Mouse (Mus musculus) B cell, adult 2 months (primary cell): ENCODE data around the gene Mrpl34.

Experiments used
- DNase-seq, 2 experiments: peaks; one replicate each; pipeline ENCODE4 v3.0.0; 2022

Mrpl34 gene

DNA sequence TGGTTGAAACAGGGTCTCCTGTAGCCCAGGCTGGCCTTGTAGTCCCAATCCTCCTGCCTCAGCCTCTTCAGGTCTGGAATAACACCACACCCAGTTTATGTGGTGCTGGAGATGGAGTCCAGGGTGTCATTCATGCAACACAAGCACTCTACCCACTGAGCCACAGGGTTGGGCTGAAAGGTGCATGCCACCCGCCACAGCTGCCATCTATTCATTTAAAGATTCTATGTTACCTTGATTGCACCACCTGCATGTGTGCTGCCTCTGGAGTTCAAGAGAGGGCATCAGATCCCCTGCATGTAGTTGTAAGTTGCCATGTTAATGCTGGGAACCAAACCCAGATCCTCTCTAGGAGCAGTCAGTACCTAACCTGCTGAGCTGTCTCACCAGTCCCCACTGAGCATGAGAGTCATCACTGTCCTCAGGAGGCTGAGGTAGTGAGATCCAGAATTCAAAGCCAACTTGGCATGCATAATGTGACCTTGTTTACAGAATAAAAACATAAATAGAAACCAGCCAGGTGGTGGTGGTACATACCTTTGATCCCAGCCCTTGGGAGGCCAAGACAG is 32.4 kb downstream of the Mrpl34 start:
- DNase-seq, result no peak

DNA sequence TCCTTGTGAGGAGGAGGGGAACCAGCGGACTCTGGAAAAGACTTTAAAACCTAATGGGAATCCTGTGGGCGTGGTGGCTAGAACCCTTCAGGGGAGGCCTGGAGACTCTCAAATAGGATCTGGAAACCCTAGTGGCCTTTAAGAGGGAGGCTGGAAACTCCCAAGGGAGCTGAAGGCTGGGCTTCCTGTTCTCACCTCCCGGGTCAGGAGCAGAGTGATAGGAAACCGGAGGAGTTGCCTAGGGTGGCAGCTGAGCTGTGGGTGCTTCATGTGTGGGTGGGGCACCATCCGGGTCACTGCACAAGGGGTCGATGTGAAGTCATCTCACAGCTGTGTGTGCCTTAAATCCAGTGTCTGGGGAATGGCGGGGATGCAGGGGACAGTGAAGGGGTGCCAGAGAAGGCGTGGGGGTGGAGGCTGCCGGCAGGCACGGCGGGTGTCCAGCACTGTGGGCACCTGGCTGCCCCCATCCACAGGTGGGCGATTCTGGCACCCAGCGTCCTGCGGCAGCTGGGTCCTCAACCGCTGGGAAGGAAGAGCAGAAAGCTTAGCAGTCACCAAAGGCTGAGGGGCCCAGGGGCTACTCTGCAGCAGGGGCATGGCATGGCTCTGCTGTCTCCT is 33.2 kb downstream of the Mrpl34 start:
- DNase-seq, result no peak

DNA sequence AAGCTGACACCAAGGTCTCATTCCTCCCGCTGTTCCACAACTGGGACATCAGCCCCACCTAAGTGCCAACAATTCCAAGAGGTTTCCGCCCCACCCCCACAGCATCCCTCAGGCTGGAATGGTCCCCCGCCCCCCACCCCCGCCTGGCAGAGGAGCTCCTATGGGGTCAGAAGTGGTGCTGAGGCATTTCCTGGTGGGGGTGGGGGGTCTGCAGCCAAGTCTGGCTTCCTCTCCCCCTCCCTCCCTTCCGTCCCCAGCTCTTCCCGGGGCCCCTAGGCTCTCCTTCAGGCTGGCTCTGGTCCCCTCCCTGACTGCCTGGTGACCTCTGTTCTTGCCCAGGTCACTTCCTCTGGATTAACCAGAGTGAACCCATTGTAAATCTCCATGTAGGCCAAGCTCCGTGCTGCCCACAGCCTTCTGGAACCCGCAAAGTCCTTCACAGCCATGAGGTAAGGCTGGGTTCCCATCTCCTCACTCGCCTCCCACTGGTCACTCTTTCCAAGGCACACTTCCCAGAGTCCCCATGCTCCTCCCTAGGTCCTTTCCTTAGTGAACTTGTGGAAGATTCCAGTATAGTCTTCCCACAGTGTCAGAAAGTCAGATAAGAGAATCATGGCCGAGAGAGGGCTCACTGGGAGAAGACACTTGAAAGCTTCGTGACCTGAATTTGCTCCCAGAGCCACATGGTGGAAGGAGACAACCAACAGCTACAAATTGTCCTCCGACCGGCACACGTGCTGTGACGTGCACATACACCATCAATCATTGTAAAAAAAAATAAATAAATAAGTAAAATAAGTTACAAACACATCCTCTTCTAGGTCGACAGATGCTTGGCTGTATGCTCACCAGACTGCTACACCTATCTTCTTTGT is 34.3 kb downstream of the Mrpl34 start:
- no peak for DNase-seq

DNA sequence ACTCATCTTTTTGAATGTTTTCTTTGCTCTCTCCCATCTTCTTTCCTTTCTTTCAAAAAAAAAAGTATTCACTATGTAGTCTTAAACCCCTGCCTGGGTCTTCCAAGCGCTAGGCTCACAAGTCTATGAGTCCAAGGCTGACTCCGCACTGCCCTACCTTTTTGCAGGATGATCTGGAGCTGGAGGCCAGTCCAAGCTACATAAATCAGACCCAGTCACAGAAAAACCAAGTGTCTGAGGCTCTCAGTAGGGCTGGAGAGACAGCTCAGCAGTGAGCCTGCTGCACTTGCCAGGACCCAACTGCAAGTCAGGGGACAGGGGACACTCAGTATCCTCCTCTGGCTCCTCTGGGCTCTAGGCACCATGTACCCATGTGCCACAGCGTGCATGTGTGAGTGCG is 39.6 kb downstream of the Mrpl34 start:
- DNase-seq, result no peak

DNA sequence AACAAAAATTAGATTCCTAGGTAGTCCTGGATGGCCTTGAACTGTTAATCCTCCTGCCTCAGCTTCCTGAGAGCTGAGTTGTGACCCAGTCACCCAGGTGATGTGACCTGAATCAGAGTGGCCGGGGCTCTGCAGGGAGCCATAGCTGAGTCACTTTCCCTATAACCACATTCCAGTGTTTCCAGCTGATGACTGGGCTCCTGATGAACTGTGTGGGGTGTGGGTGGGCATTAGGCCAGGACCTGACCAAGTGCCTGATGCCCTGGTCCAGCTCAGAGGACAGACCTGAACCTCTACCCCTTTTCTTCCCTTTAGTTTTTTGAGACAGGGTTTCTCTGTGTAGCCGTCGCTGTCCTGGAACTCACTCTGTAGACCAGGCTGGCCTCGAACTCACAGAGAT is 40.6 kb downstream of the Mrpl34 start:
- DNase-seq, result no peak

DNA sequence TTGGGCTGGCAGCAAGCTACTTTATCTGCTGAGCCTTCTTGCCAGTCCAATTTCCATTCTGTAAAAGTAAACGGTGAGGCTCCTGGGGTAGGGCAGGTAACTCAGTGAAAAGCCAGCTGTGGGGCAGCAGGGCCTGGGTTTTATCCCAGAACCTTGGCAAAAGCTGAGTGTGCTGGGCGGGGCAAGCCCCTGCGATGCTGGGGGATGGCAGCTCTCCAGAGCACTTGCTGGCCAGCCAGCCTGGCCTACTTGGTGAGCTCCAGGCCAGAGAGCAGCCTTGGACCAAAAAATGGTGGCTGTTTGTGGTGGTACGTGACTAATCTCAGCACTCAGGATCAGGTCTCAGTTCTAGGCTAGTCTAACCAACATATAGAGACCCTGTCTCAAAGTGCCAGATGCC is 41.2 kb downstream of the Mrpl34 start:
- DNase-seq, result no peak

DNA sequence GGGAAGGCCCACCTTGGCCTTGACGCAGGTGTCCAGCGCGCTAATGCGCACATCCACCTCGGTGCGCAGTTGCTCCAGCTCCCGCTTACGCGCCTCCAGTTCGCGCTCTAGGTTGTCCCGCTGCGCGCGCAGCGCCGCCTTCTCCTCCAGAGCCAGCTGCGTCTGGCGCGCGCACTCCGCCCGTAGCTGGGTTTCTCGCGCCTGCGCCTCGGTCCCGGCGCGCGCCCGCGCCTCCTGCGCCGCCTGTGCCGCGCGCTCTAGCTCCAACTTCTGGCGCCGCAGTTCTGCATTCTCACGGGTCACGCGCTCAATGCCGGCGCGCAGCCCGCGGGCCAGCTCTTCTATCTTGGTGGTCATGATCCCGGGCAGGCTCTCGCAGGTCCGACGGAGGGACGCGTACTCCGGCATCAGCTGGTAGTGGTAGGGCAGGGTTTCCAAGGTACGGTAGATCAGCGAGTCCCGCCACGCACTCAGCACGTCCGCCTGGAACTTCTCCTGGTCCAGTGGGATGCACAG is 42.9 kb downstream of the Mrpl34 start:
- no peak for DNase-seq

DNA sequence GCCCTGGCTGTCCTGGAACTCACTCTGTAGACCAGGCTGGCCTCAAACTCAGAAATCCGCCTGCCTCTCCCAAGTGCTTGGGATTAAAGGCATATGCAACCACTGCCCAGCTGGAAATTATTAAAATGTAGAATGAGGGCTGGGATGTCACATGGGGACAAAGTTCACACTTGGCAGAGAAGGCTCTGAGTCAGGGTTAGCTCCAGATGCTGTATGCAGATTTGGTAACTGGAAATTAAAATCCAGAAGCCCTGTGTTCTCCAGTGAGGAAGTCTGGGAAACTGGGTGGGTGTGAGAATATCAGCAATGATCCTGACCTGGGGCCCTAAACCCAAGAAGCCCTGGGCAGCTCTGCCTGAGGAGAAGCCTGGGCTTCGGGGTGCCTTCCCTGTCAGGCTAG is 44.6 kb downstream of the Mrpl34 start:
- DNase-seq, result no peak

DNA sequence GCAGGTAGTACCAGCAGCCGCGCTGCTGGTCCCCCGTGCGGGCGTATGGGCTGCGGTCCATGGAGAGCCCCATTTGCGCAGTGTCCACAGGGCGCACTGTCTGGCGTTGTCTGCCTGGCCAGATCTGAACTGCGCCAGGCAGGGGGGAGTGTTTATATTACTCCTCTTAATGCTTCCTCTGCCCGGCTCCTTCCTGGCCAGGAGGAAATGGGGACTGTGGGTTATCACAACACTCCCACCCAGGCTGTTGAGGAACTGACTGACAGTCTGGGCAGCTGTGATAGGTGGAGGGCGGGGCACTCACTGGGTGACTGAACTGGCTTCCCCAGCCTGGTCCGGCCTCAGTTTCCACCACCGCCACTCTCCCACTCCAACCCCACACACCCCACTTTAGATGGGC is 46.9 kb downstream of the Mrpl34 start, which contains the start of gene Plvap:
TSS of gene Plvap (minus strand) at position 109 of the 400 bp plus-strand sequence.
- no peak for DNase-seq

DNA sequence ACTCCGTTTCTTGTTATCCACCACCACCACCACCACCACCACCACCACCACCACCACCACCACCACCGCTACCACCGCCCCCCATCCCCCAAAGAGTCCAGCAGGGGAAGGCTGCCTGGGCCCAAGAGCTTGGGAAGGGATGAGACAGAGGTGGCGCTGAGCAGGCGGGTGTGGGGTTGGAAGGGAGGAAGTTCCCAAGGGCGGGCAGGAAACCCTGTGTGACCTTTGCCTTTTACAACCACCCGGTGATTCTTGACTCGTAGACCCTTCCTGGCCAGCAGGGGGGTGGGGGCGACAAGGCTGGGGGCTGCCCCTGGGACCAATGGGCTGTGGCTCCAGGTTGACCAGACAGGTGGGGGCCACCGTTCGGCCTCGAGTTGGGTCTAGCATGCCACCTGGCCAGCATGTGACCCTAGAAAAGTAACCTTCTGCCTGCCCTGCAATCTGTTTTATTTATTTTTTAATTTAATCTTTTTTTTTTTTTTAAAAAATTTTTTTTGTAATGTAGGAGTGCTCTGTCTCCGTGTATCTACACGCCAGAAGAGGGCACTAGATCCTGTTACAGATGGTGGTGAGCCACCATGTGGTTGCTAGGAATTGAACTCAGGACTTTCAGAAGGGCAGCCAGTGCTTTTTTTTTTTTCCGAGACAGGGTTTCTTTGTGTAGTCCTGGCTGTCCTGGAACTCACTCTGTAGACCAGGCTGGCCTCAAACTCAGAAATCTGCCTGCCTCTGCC is 48.4 kb downstream of the Mrpl34 start:
- no peak for DNase-seq

DNA sequence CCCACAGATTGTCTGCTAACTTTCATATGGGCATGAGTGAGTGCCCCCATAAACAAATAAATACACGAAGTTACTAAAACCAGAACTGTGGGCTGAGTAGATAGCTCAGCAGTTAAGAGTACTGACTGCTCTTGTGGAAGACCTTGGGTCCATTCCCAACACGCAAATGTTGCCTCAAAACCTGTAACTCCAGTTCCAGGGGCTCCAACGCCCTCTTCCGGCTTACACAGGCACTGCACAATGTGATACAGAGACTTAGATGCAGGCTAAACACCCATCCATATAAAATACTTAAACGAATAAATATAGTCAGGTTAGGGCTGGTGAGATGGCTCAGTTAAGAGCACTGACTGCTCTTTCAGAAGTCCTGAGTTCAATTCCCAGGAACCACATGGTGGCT is 50.3 kb downstream of the Mrpl34 start:
- no peak for DNase-seq
